Mouse (Mus musculus): ENCODE data around the gene Zfp618.

Gene Zfp618

GRCm38 (mm10) chr4:62999321-62999720 is 33.9 kb downstream of the Zfp618 start:
- no peak for DNase-seq (ENCODE audit: low read depth, low spot score)

- DNase-seq (ENCODE audit: low read depth, low spot score) = no peak
These were observed 34.5 kb downstream of the Zfp618 start for GRCm38 (mm10) chr4:62999916-63000315.

- DNase-seq (ENCODE audit: low read depth, low spot score) = no peak
These were observed 35.1 kb downstream of the Zfp618 start for GRCm38 (mm10) chr4:63000316-63001055.

GRCm38 (mm10) chr4:63002386-63002785 is 37.0 kb downstream of the Zfp618 start:
- no peak for DNase-seq (ENCODE audit: low read depth, low spot score)

- no peak for DNase-seq (ENCODE audit: low read depth, low spot score)
These were observed 39.1 kb downstream of the Zfp618 start for GRCm38 (mm10) chr4:63004519-63004918.

GRCm38 (mm10) chr4:63005446-63006185 is 40.2 kb downstream of the Zfp618 start:
- no peak for DNase-seq (ENCODE audit: low read depth, low spot score)

- DNase-seq (ENCODE audit: low read depth, low spot score) = no peak
These were observed 41.1 kb downstream of the Zfp618 start for GRCm38 (mm10) chr4:63006198-63007155.

GRCm38 (mm10) chr4:63008206-63008605 is 42.8 kb downstream of the Zfp618 start:
- DNase-seq (ENCODE audit: low read depth, low spot score) = no peak

- DNase-seq (ENCODE audit: low read depth, low spot score) = no peak
These were observed 43.4 kb downstream of the Zfp618 start for GRCm38 (mm10) chr4:63008822-63009221.

- no peak for DNase-seq (ENCODE audit: low read depth, low spot score)
These were observed 44.4 kb downstream of the Zfp618 start for GRCm38 (mm10) chr4:63009821-63010220.

GRCm38 (mm10) chr4:63010226-63010625 is 44.9 kb downstream of the Zfp618 start:
- no peak for DNase-seq (ENCODE audit: low read depth, low spot score)

- no peak for DNase-seq (ENCODE audit: low read depth, low spot score)
These were observed 53.2 kb downstream of the Zfp618 start for GRCm38 (mm10) chr4:63018616-63019015.

GRCm38 (mm10) chr4:63019428-63019858 is 54.1 kb downstream of the Zfp618 start:
- no peak for DNase-seq (ENCODE audit: low read depth, low spot score)

GRCm38 (mm10) chr4:63021034-63021700 is 55.8 kb downstream of the Zfp618 start:
- no peak for DNase-seq (ENCODE audit: low read depth, low spot score)

GRCm38 (mm10) chr4:63023465-63023864 is 58.1 kb downstream of the Zfp618 start:
- no peak for DNase-seq (ENCODE audit: low read depth, low spot score)

- DNase-seq (ENCODE audit: low read depth, low spot score) = no peak
These were observed 58.7 kb downstream of the Zfp618 start for GRCm38 (mm10) chr4:63024098-63024497.

GRCm38 (mm10) chr4:63024734-63025256 is 59.4 kb downstream of the Zfp618 start:
- DNase-seq (ENCODE audit: low read depth, low spot score) = no peak

GRCm38 (mm10) chr4:63025306-63025705 is 59.9 kb downstream of the Zfp618 start:
- DNase-seq (ENCODE audit: low read depth, low spot score) = no peak

GRCm38 (mm10) chr4:63026286-63026685 is 60.9 kb downstream of the Zfp618 start:
- no peak for DNase-seq (ENCODE audit: low read depth, low spot score)

- no peak for DNase-seq (ENCODE audit: low read depth, low spot score)
These were observed 62.1 kb downstream of the Zfp618 start for GRCm38 (mm10) chr4:63027451-63027850.

- DNase-seq (ENCODE audit: low read depth, low spot score) = no peak
These were observed 64.8 kb downstream of the Zfp618 start for GRCm38 (mm10) chr4:63030157-63030556.

All from WW6 (cell line).